Mouse (Mus musculus) embryonic fibroblast, embryonic 13.5 days (primary cell): Measurements from ENCODE around the gene Kif1bp.
"Not testable (repeated sequence)": the region's sequence is repeated elsewhere in the genome, so short reads cannot be mapped to it uniquely, and the experiment has no call there.

Source experiments
- CTCF ChIP-seq: IDR thresholded peaks from 2 replicates; pipeline ENCODE4 v1.5.1; 2011; ENCODE audit warnings: mild to moderate bottlenecking, control low read depth, low read length, moderate library complexity, borderline replicate concordance; ENCODE audit not compliant: insufficient read depth
- POLR2A ChIP-seq: IDR thresholded peaks from 2 replicates; pipeline ENCODE4 v1.6.1; 2011; ENCODE audit warnings: low read depth, mild to moderate bottlenecking, control low read depth, low read length, moderate library complexity

GRCm38 (mm10) chr10:62579129-62579528 is 872 bp upstream of the Kif1bp start:
- not testable (repeated sequence) for TF ChIP-seq CTCF, POLR2A
